Mouse (Mus musculus): ENCODE measurements around the gene Tmem150c. TPM values are rescaled to one million over a fixed set of nuclear protein-coding genes. Genes with fewer than 3 reads are reported as not detected.

Tmem150c gene
- polyA plus RNA-seq, 1 experiment from 2014 or later, result 1.4 TPM

Other genes starting within 250 kb of the Tmem150c start
- 142 and 148 TPM in 2 replicates for gene Hnrnpd, start 180.9 kb downstream of the Tmem150c start, polyA plus RNA-seq (2014; fragmentation: Nextera tagmentation; extraction: Ambion mirVana)
- gene 4930524J08Rik, start 180.7 kb downstream of the Tmem150c start, polyA plus RNA-seq (2014; fragmentation: Nextera tagmentation; extraction: Ambion mirVana), result 1.6 and 3.2 TPM in 2 replicates
- gene Hnrnpdl, start 120.1 kb downstream of the Tmem150c start, polyA plus RNA-seq (2014; fragmentation: Nextera tagmentation; extraction: Ambion mirVana), result 171 and 192 TPM in 2 replicates
- gene Enoph1, start 119.8 kb downstream of the Tmem150c start, polyA plus RNA-seq (2014; fragmentation: Nextera tagmentation; extraction: Ambion mirVana), result 49.8 and 51.7 TPM in 2 replicates